Mouse (Mus musculus): ENCODE data around the gene Mgat5.

Mgat5 gene

GRCm38 (mm10) chr1:127396569-127397349 lies 191.9 kb downstream of the Mgat5 start:
- no peak for DNase-seq

DNA sequence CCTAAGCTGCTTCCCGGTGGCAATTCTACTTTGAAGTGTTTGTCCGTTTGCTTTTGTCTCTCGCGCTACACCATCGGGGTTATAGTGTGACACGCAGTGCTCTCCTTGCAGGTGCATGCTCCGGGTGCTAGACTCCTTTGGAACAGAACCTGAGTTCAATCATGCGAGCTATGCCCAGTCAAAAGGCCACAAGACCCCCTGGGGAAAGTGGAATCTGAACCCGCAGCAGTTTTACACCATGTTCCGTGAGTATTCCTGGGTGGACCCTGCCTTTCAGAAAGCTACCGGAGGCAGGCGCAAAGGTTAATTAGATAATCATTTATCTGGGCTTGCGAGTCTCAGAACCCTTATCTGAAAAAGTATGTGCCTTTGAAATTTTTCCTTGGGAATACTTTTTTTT lies 192.6 kb downstream of the Mgat5 start:
- DNase-seq: no peak

- no peak for DNase-seq
Observed at GRCm38 (mm10) chr1:127398186-127398585, 193.4 kb downstream of the Mgat5 start.

- DNase-seq: no peak
Observed at GRCm38 (mm10) chr1:127400198-127400597, 195.4 kb downstream of the Mgat5 start.

- no peak for DNase-seq
Observed at GRCm38 (mm10) chr1:127400666-127401065, 195.9 kb downstream of the Mgat5 start.

DNA sequence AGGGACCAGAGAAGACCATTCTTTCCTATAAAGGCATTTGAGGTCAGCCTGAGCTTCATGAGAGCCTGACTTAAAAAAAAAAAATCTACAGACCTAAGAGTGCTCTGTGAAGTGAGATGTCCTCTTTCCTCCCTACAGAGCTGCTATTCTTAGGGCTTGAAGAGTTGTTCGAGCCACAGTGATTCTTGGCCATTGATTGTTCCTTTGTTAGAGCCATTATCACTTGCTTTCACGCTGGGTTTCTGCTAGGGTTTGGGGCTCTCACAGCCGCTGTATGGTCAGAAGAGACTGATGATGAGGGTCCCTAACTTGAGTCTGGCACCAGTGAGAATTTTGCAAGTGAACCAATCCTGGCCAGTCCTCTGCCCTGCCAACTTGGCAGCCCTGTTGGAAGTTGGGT lies 199.8 kb downstream of the Mgat5 start:
- no peak for DNase-seq

GRCm38 (mm10) chr1:127408957-127409423 lies 204.2 kb downstream of the Mgat5 start:
- peak; percentile 22 for DNase-seq

DNA sequence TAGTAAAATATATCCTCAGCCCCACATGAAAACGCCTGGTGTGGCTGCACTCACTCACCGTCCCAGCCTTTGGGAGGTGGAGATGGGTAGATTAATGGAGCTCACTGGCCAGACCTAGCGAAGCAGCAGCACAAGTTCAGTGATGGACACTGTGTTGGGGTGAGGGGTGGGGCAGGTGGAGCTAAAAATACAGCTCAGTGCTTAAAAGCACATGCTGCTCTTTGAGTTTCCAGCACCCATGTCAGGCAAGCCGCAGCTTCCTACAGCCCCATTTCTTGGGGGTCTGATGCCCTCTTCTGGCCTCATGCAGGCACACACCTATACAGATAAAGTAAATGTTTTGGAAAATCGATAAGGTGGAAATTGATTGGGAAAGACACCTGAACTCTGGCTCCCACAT lies 204.7 kb downstream of the Mgat5 start:
- DNase-seq: peak; percentile 10

GRCm38 (mm10) chr1:127414500-127414899 lies 209.7 kb downstream of the Mgat5 start:
- DNase-seq: no peak

DNA sequence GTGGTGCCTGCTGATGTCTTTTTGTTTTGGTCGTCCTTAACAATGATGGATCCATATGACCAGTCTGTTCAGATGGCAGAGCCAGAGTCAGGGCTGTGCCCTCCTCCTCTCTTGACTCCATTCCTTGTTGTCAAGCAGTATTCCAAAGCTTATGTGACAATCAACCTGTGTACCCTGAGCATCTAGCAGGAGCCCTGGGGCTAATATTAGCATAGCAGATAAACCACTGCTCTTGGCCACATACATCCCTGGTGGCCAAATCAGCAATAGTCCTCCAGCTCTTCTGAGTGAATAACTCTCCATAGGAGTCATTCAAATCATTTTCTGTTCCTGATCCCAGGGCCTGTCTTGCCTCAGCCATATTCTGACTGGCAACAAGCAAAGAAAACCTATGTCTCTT lies 211.1 kb downstream of the Mgat5 start:
- no peak for DNase-seq

- DNase-seq: no peak
Observed at GRCm38 (mm10) chr1:127416971-127417370, 212.2 kb downstream of the Mgat5 start.

DNA sequence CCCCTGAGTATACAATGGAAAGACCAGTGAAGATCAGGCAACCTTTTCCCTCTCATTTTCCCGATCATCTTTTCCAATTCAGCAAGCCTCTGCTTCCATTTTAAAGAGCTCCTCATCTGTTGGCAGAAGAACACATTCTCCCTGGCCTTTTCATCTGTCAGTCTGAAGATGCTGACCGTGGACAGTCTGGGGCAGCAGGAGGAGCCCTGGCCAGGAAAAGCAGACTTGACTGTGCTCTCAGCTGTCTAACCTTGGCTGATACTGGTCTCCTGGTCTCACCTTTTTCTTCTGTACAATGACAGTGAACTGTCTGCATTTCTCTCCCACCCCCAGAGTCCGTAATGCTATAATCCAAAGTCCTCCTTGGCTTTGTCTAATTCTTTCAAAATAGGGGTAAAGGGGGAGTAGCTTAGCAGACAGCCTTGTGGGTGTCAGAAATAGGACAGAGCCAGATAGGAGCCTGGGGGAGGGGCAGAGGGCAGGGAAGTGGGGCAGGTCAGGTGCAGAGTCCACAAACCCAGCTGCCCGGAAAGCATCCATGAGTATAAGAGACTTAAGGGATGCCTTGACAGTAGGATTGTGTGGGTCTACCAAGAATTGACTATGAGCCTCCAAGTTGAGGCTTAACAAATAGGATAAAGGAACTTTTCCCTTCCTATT lies 214.2 kb downstream of the Mgat5 start:
- DNase-seq: peak; percentile 20

- DNase-seq: no peak
Observed at GRCm38 (mm10) chr1:127419581-127419980, 214.8 kb downstream of the Mgat5 start.

DNA sequence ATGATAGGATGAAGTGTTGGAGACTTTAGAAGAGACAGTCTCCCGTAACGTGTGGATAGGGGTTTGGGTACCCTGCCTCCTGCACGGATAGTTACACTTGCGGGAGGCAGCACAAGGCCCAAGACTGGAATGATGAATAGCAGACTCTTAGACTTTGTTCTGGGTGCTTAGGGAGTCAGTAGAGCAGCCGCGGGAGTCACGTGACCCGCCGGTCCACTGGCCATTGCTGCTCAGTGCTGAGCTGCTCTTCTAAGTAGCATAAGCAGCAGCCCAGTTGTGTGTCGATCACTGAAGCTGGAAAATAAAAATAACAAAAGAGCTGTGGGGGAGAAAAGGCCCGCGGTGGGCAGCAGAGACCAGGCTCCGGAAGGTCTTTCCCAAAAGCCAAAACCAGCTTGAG lies 215.6 kb downstream of the Mgat5 start:
- DNase-seq: no peak

GRCm38 (mm10) chr1:127420795-127421194 lies 216.0 kb downstream of the Mgat5 start:
- DNase-seq: no peak

GRCm38 (mm10) chr1:127422565-127422964 lies 217.8 kb downstream of the Mgat5 start:
- no peak for DNase-seq

- no peak for DNase-seq
Observed at GRCm38 (mm10) chr1:127425021-127425532, 220.3 kb downstream of the Mgat5 start.

DNA sequence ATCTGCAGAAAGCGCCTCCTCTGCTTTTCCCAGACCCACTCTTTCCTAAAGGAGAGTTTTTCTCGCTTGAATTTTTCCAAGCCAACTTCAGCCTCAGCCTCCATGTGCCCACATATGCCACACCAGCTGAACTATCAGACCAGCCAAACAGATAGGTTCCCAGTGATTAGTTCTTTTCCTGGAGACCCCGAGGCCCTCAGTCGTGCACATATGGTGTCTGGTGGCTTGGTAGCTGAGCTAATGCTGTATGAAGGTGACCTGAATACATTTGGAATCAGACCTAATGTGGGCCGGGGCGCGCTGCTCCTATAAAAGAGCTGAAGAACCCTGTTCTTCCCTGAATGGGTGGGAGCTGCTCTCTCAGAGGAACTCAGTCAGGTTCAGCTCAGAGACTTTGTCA lies 225.5 kb downstream of the Mgat5 start:
- DNase-seq: no peak

GRCm38 (mm10) chr1:127434829-127435228 lies 230.0 kb downstream of the Mgat5 start:
- DNase-seq: no peak

DNA sequence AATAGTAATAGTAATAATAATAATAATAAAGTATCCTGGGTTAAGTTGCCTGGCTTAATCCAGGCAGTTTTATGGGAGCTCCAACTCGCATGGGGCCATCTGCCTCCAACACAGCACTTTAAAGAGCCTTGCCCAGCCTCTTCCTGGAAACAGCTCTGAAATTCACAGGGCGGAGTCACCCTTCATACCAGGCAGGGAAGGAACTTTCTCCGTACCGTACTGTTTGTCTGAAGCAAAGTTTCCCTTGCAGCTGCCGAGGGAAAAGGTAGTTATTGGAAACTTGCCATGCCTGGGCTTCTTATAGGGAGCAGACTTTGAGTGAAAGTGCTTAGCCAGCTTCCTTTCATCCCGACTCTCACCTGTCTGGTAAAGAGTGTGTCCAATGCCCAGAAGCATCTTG lies 232.3 kb downstream of the Mgat5 start:
- DNase-seq: no peak

GRCm38 (mm10) chr1:127439452-127439891 lies 234.7 kb downstream of the Mgat5 start:
- no peak for DNase-seq

DNA sequence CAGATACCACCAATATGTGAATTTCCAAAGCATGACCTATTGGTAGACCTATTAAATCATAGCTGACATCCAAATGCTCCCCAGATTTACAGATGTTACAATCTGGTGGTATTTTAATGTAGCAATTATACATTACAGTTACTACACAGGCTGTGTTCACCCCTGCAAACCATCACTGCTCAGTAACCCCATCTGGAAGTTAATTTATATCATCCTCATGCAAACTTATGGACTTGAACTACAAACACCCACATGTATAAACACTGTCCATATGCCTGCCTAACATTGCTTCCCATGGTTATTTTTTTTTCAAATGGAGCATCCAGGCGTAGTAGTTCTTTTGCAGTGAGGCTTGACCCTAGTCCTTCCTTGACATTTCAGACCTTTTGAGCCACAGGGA lies 236.2 kb downstream of the Mgat5 start:
- DNase-seq: no peak

GRCm38 (mm10) chr1:127441736-127442135 lies 236.9 kb downstream of the Mgat5 start:
- no peak for DNase-seq
